Mouse (Mus musculus): ENCODE results near the gene Abcb9.

Abcb9 gene

DNA sequence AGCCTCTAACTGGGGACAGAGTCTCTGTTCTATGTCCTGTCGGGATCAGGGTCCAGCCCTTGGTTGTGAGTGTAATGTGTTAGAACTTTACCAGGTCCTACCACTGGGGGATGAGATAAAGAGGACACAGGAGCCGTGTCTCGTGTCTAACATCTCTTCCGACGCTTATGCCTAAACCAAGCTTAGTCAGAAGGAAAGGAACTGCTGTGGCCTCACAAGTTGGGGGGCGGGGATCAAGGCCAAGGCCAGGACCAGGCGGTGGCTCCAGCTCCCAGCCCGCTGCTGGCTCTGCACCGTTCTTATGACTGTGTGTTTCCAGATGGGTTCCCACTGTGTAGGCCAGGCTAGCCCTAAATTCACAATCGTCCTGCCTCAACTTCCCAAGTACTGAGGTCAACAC lies 82.7 kb downstream of the Abcb9 start:
- no peak for DNase-seq (ENCODE audit: low spot score)

DNA sequence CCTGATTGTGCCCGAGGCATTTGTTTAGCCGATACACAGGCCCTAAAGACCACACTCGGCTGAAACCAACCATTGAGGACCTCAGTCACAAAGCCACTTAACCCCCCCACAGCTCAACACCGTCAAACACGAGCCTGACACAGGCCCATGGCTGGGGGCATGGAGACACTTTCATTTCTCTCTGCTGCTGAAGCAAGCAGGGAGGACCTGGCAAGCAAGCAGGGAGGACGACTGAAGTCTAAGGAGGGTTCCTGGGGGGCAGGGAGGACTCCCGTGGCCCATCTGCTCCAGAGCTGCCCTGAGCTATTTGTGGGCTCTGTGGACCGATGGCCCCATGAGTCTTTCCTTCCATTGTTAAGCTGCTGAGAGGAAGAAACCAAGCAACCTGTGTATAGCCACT lies 83.7 kb downstream of the Abcb9 start:
- no peak for DNase-seq (ENCODE audit: low spot score)

Data from ovary, postnatal 10 days (tissue).